Mouse (Mus musculus): Measurements from ENCODE around the gene Cdc34. TPM values are rescaled to one million over a fixed set of nuclear protein-coding genes. Genes with fewer than 3 reads are reported as not detected.
A peak's percentile ranks its signal among the peaks of the same experiment; 100 is the strongest.

Gene Cdc34
- polyA plus RNA-seq, 1 experiment from 2014 or later = 64.3 TPM

GRCm38 (mm10) chr10:79680606-79681495 lies 1.1 kb upstream of the Cdc34 start:
- peak; percentile 2 for ATAC-seq
- peaks cover 14% of the 10 kb centered on the region; the same call in 1 of the 2 replicates for H3K4me1 ChIP-seq (ENCODE audit: insufficient read depth, low read depth, low read length)
- no peak for TF ChIP-seq CTCF (IDR thresholded peaks at IDR 0.05)
- TF ChIP-seq EP300 (IDR thresholded peaks at IDR 0.05) = no peak
- peaks cover 11% of the 10 kb centered on the region; the same call in 1 of the 2 replicates for H3K36me3 ChIP-seq (ENCODE audit: insufficient read depth, low read length)
- 27% methylated on average over 11 of the region's 11 CpGs for WGBS
- peak overlapping the region; percentile 79 for H3K4me3 ChIP-seq (ENCODE audit: low read depth, low read length)
- no peaks in the 10 kb centered on the region for H3K27me3 ChIP-seq (replicated peaks; ENCODE audit: insufficient read depth, low read length)
- peak overlapping the region; percentile 92 for H3K4me2 ChIP-seq (replicated peaks; ENCODE audit: low read depth, low read length)
- peak overlapping the region; percentile 80 for H3K27ac ChIP-seq (ENCODE audit: low read length)
- peak; percentile 65 for DNase-seq (ENCODE audit: low spot score)
- no peaks in the 10 kb centered on the region for H3K9me3 ChIP-seq (ENCODE audit: low read length)
- no peak overlapping the region for H3K9ac ChIP-seq (replicated peaks; ENCODE audit: low read depth)

- Histone ChIP-seq H3K27me3 (replicated peaks; ENCODE audit: insufficient read depth, low read length) (no peaks in the 10 kb centered on the region), H3K36me3 (ENCODE audit: insufficient read depth, low read length) (peaks cover 28% of the 10 kb centered on the region), H3K9me3 (ENCODE audit: low read length) (no peaks in the 10 kb centered on the region), H3K4me2 (replicated peaks; ENCODE audit: low read depth, low read length) (peak overlapping the region; percentile 92), H3K9ac (replicated peaks; ENCODE audit: low read depth) (peak overlapping the region; percentile 83), H3K4me1 (ENCODE audit: insufficient read depth, low read depth, low read length) (peaks cover 14% of the 10 kb centered on the region; the same call in 1 of the 2 replicates), H3K4me3 (ENCODE audit: low read depth, low read length) (peak overlapping the region; percentile 79), H3K27ac (ENCODE audit: low read length) (peak overlapping the region; percentile 81)
- ATAC-seq = no peak
- DNase-seq (ENCODE audit: low spot score) = peak; percentile 63
- WGBS = 0% methylated on average over 8 of the region's 10 CpGs
- no peak for TF ChIP-seq CTCF (IDR thresholded peaks at IDR 0.05)
- no peak for TF ChIP-seq EP300 (IDR thresholded peaks at IDR 0.05)
Measured at GRCm38 (mm10) chr10:79682551-79682915, 538 bp downstream of the Cdc34 start.

- TF ChIP-seq CTCF (IDR thresholded peaks at IDR 0.05) = peak; percentile 66
- no peak for TF ChIP-seq EP300 (IDR thresholded peaks at IDR 0.05)
- DNase-seq (ENCODE audit: low spot score) = peak; percentile 69
- Histone ChIP-seq H3K27me3 (replicated peaks; ENCODE audit: insufficient read depth, low read length) (no peaks in the 10 kb centered on the region), H3K4me1 (ENCODE audit: insufficient read depth, low read depth, low read length) (peaks cover 14% of the 10 kb centered on the region; the same call in 1 of the 2 replicates), H3K4me3 (ENCODE audit: low read depth, low read length) (peak overlapping the region; percentile 79), H3K4me2 (replicated peaks; ENCODE audit: low read depth, low read length) (peak overlapping the region; percentile 92), H3K9me3 (ENCODE audit: low read length) (no peaks in the 10 kb centered on the region), H3K27ac (ENCODE audit: low read length) (peak overlapping the region; percentile 81), H3K9ac (replicated peaks; ENCODE audit: low read depth) (peak overlapping the region; percentile 83), H3K36me3 (ENCODE audit: insufficient read depth, low read length) (peaks cover 30% of the 10 kb centered on the region)
- ATAC-seq = no peak
- 2% methylated on average over 10 of the region's 10 CpGs for WGBS
Measured at GRCm38 (mm10) chr10:79682916-79683582, 1.1 kb downstream of the Cdc34 start.

- Histone ChIP-seq H3K4me3 (ENCODE audit: low read depth, low read length) (no peak overlapping the region), H3K36me3 (ENCODE audit: insufficient read depth, low read length) (peaks cover 35% of the 10 kb centered on the region), H3K27ac (ENCODE audit: low read length) (0 out of 2 replicates have a peak overlapping the region, but pooled peaks have one; percentile 81), H3K4me1 (ENCODE audit: insufficient read depth, low read depth, low read length) (peaks cover 14% of the 10 kb centered on the region; the same call in 1 of the 2 replicates), H3K9ac (replicated peaks; ENCODE audit: low read depth) (peak overlapping the region; percentile 16; the same call in 1 of the 2 replicates), H3K9me3 (ENCODE audit: low read length) (no peaks in the 10 kb centered on the region), H3K4me2 (replicated peaks; ENCODE audit: low read depth, low read length) (peak overlapping the region; percentile 92), H3K27me3 (replicated peaks; ENCODE audit: insufficient read depth, low read length) (no peaks in the 10 kb centered on the region)
- 66% methylated on average over 6 of the region's 6 CpGs for WGBS
- no peak for DNase-seq (ENCODE audit: low spot score)
- TF ChIP-seq CTCF (IDR thresholded peaks at IDR 0.05) = no peak
- TF ChIP-seq EP300 (IDR thresholded peaks at IDR 0.05) = no peak
- no peak for ATAC-seq
Measured at GRCm38 (mm10) chr10:79683726-79684640, 2.0 kb downstream of the Cdc34 start.

- TF ChIP-seq EP300 (IDR thresholded peaks at IDR 0.05) (no peak), CTCF (IDR thresholded peaks at IDR 0.05) (no peak)
- no peak overlapping the region for H3K9ac ChIP-seq (replicated peaks; ENCODE audit: low read depth)
- ATAC-seq = no peak
- H3K36me3 ChIP-seq (ENCODE audit: insufficient read depth, low read length) = peaks cover 35% of the 10 kb centered on the region
- no peak overlapping the region for H3K4me2 ChIP-seq (replicated peaks; ENCODE audit: low read depth, low read length)
- H3K9me3 ChIP-seq (ENCODE audit: low read length) = no peaks in the 10 kb centered on the region
- peaks cover 14% of the 10 kb centered on the region; the same call in 1 of the 2 replicates for H3K4me1 ChIP-seq (ENCODE audit: insufficient read depth, low read depth, low read length)
- WGBS = 94% methylated on average over 25 of the region's 25 CpGs
- H3K4me3 ChIP-seq (ENCODE audit: low read depth, low read length) = no peak overlapping the region
- no peaks in the 10 kb centered on the region for H3K27me3 ChIP-seq (replicated peaks; ENCODE audit: insufficient read depth, low read length)
- no peak overlapping the region for H3K27ac ChIP-seq (ENCODE audit: low read length)
- DNase-seq (ENCODE audit: low spot score) = no peak
Measured at GRCm38 (mm10) chr10:79684770-79685600, 3.0 kb downstream of the Cdc34 start.
